Mouse (Mus musculus) retina, postnatal 1 day (tissue): Measurements from ENCODE around the gene Ccdc34.

Experiments
- DNase-seq: peaks from one replicate; pipeline ENCODE4 v3.0.0-alpha.2; 2012

Ccdc34 gene

GRCm38 (mm10) chr2:110182795-110183486 lies 165.3 kb downstream of the Ccdc34 start:
- DNase-seq, result no peak

- DNase-seq, result no peak
Observed at GRCm38 (mm10) chr2:110184071-110184470, 166.5 kb downstream of the Ccdc34 start.

GRCm38 (mm10) chr2:110186427-110186980 lies 168.9 kb downstream of the Ccdc34 start:
- no peak for DNase-seq

- no peak for DNase-seq
Observed at GRCm38 (mm10) chr2:110188696-110189397, 171.2 kb downstream of the Ccdc34 start.

GRCm38 (mm10) chr2:110190416-110190815 lies 172.8 kb downstream of the Ccdc34 start:
- DNase-seq, result no peak

- DNase-seq, result no peak
Observed at GRCm38 (mm10) chr2:110191186-110191690, 173.6 kb downstream of the Ccdc34 start.

- peak; percentile 76 for DNase-seq
Observed at GRCm38 (mm10) chr2:110191965-110192701, 174.5 kb downstream of the Ccdc34 start.

GRCm38 (mm10) chr2:110192702-110193312 lies 175.2 kb downstream of the Ccdc34 start:
- peak; percentile 66 for DNase-seq

- no peak for DNase-seq
Observed at GRCm38 (mm10) chr2:110196551-110196950, 178.9 kb downstream of the Ccdc34 start.

- no peak for DNase-seq
Observed at GRCm38 (mm10) chr2:110199648-110200047, 182.0 kb downstream of the Ccdc34 start.

- no peak for DNase-seq
Observed at GRCm38 (mm10) chr2:110201770-110202169, 184.2 kb downstream of the Ccdc34 start.

- DNase-seq, result no peak
Observed at GRCm38 (mm10) chr2:110202716-110203497, 185.3 kb downstream of the Ccdc34 start.

- DNase-seq, result no peak
Observed at GRCm38 (mm10) chr2:110204169-110204568, 186.6 kb downstream of the Ccdc34 start.

- DNase-seq, result peak; percentile 73
Observed at GRCm38 (mm10) chr2:110204705-110205318, 187.2 kb downstream of the Ccdc34 start.

GRCm38 (mm10) chr2:110210508-110211496 lies 193.2 kb downstream of the Ccdc34 start:
- DNase-seq, result no peak

GRCm38 (mm10) chr2:110214278-110214677 lies 196.7 kb downstream of the Ccdc34 start:
- no peak for DNase-seq

GRCm38 (mm10) chr2:110214991-110215684 lies 197.5 kb downstream of the Ccdc34 start:
- no peak for DNase-seq

GRCm38 (mm10) chr2:110215685-110216058 lies 198.1 kb downstream of the Ccdc34 start:
- no peak for DNase-seq

- no peak for DNase-seq
Observed at GRCm38 (mm10) chr2:110220492-110220891, 202.9 kb downstream of the Ccdc34 start.
